Mouse (Mus musculus): ENCODE measurements around the gene Mtf1. TPM values are rescaled to one million over a fixed set of nuclear protein-coding genes. Genes with fewer than 3 reads are reported as not detected.

Gene Mtf1
- total RNA-seq, 1 experiment from 2014 or later = 35.9 TPM

DNA sequence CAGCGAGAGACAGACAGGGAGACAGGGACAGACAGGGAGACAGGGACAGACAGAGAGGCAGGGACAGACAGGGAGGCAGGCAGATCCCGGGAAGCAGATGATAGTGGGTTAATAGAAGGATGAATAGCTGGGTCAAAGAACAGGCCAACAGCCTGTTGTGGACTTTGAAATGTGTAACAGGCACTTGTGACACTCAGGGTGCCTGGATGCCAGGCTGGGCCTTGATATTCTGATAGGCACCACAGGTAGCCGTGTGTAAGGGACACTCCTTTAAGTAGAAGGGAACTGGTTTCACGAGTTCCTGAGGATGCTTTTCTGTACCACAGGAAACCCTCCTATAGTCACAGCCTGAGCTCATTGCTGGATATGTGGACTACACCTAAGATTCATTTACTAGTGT, 11.9 kb upstream of the Mtf1 start:
- no peak for ATAC-seq (replicated peaks in 1 of 2; ENCODE audit: insufficient read depth in 1 of 2, low FRiP score in 2 of 2, low TSS enrichment in 1 of 2, low read depth in 1 of 2, poor library complexity in 2 of 2, severe bottlenecking in 2 of 2)

DNA sequence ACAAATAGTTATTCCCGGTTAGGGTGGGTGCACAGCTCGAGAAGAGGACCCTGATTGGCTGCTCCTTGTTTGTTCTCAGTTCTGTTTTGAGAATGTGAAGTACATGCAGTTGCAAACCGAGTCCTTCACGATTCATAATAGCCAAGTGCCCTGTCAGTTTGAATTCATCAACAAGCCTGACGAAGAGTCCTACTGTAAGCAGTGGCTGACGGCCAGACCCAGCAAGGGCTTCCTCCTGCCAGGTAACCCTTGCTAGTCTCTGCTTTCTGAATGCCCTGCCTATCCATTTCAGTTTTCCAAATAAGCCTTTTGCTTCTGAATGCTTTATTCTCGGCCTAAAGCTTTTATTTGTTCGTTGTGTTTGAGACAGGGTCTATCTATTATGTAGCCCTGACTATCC, 9.8 kb upstream of the Mtf1 start:
- no peak for ATAC-seq (replicated peaks in 1 of 2; ENCODE audit: insufficient read depth in 1 of 2, low FRiP score in 2 of 2, low TSS enrichment in 1 of 2, low read depth in 1 of 2, poor library complexity in 2 of 2, severe bottlenecking in 2 of 2)

DNA sequence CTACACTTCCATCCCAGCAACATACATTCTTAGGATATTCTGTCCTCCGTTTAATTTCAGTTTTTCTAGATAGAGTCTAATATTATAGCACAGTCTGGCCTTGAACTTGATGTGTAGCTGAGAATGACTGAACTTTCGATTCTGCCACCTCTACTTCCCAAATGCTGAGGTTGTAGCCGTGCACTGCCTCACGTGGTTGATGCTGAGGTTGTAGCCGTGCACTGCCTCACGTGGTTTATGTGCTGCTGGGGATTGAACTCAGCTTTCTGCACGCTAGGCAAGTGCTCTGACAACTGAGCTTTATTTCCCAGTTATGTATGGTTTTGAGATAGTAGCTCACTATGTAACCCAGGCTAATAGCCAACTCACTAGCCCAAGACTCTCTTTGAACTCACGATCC, 5.8 kb upstream of the Mtf1 start:
- no peak for ATAC-seq (replicated peaks in 1 of 2; ENCODE audit: insufficient read depth in 1 of 2, low FRiP score in 2 of 2, low TSS enrichment in 1 of 2, low read depth in 1 of 2, poor library complexity in 2 of 2, severe bottlenecking in 2 of 2)

GRCm38 (mm10) chr4:124796913-124797312, 5.0 kb upstream of the Mtf1 start:
- ATAC-seq (replicated peaks in 1 of 2; ENCODE audit: insufficient read depth in 1 of 2, low FRiP score in 2 of 2, low TSS enrichment in 1 of 2, low read depth in 1 of 2, poor library complexity in 2 of 2, severe bottlenecking in 2 of 2) = no peak

DNA sequence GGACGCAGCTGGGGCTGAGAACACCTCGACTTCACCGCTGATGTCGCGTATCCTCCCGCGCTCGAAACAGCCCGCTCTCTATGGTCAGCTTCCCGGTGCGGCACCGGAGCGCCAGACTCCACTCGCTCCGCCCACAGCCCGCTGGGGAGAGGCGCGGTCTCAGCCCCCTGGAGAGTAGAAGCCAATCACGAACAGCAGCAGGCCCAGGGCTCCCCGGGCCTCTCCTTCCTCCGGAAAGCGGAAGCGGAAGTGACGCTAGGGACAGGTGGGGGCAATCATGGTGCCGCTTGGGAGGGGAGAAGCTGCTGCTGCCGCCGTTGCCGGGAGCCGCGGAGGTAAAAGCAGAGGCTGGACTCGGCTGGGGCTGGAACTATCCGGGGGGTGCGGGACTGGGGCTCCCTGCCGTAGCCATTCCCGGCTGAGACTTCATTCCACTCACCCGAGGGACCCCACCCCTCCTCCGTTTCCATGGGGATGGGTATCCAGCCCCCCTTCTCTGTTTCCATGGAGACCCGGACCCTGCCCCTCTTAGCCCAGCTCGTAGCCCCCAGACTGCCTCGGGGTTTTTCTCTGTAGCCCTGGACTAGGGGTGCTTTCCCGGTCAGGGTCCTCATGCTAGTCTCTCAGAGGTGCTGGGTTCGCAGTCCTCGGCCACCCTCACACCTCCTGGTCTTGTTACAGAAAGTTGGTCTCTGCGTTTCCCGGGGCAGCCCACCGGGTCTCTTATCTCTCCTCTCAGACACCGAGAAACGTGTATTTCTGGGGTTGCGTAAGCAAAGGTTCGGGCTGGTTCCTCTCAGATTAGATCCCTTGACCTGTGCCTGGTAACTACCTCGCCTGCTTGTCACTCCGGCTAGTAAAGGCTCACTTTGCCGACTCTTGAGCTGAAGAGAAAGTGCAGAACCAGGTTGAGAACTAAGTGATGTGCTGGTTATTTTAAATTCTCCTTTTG, 681 bp downstream of the Mtf1 start:
- peak; percentile 96 to 97 for ATAC-seq (replicated peaks in 1 of 2; ENCODE audit: insufficient read depth in 1 of 2, low FRiP score in 2 of 2, low TSS enrichment in 1 of 2, low read depth in 1 of 2, poor library complexity in 2 of 2, severe bottlenecking in 2 of 2)

- ATAC-seq (replicated peaks in 1 of 2; ENCODE audit: insufficient read depth in 1 of 2, low FRiP score in 2 of 2, low TSS enrichment in 1 of 2, low read depth in 1 of 2, poor library complexity in 2 of 2, severe bottlenecking in 2 of 2) = no peak
Measured at GRCm38 (mm10) chr4:124803406-124803805, 1.5 kb downstream of the Mtf1 start.

- ATAC-seq (replicated peaks in 1 of 2; ENCODE audit: insufficient read depth in 1 of 2, low FRiP score in 2 of 2, low TSS enrichment in 1 of 2, low read depth in 1 of 2, poor library complexity in 2 of 2, severe bottlenecking in 2 of 2) = no peak
Measured at GRCm38 (mm10) chr4:124808511-124808910, 6.6 kb downstream of the Mtf1 start.

- ATAC-seq (replicated peaks in 1 of 2; ENCODE audit: insufficient read depth in 1 of 2, low FRiP score in 2 of 2, low TSS enrichment in 1 of 2, low read depth in 1 of 2, poor library complexity in 2 of 2, severe bottlenecking in 2 of 2) = no peak
Measured at GRCm38 (mm10) chr4:124809136-124809883, 7.4 kb downstream of the Mtf1 start.

- ATAC-seq (replicated peaks in 1 of 2; ENCODE audit: insufficient read depth in 1 of 2, low FRiP score in 2 of 2, low TSS enrichment in 1 of 2, low read depth in 1 of 2, poor library complexity in 2 of 2, severe bottlenecking in 2 of 2) = no peak
Measured at GRCm38 (mm10) chr4:124810056-124810455, 8.2 kb downstream of the Mtf1 start.

GRCm38 (mm10) chr4:124811347-124811975, 9.6 kb downstream of the Mtf1 start:
- no peak for ATAC-seq (replicated peaks in 1 of 2; ENCODE audit: insufficient read depth in 1 of 2, low FRiP score in 2 of 2, low TSS enrichment in 1 of 2, low read depth in 1 of 2, poor library complexity in 2 of 2, severe bottlenecking in 2 of 2)

DNA sequence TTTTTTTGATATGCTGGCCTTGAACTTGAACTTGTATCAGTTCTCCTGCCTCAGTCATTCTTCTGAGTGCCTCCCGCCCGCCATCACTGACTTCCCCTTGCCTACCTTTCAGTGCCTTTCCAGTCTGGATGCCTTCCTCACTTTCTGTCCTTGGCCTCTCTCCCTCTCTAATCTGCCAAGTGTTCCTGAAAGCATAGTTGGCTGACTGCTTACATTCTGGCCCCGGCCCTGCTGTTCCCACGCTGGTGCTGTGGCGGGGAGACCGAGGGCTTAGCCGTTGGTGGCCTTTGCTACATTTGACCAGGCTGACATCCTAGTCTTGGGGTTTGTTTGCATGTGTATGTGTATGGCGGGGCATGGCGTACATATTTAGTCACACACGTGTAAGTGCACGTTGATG, 14.0 kb downstream of the Mtf1 start:
- no peak for ATAC-seq (replicated peaks in 1 of 2; ENCODE audit: insufficient read depth in 1 of 2, low FRiP score in 2 of 2, low TSS enrichment in 1 of 2, low read depth in 1 of 2, poor library complexity in 2 of 2, severe bottlenecking in 2 of 2)

GRCm38 (mm10) chr4:124817803-124818202, 15.9 kb downstream of the Mtf1 start:
- ATAC-seq (replicated peaks in 1 of 2; ENCODE audit: insufficient read depth in 1 of 2, low FRiP score in 2 of 2, low TSS enrichment in 1 of 2, low read depth in 1 of 2, poor library complexity in 2 of 2, severe bottlenecking in 2 of 2) = peak; percentile 50 to 56; a peak in 2 of 4 replicates

DNA sequence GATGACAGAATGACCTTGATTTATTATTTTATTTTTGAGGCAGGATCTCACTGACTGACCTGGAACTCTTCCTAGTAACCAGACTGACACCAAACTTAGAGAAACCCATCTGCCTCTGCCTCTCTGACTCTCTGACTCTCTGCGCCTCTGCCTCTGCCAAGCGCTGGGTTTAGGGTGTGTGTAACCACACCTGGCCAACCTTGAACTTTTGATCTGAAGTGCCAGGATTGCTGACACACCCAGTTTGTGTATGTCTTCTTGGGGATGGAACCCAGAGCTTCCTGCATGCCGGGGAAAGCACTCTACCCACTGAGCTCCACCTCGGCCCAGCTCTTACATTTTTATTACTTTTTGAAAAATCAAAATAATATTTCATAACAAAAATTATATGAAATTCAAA, 16.9 kb downstream of the Mtf1 start:
- no peak for ATAC-seq (replicated peaks in 1 of 2; ENCODE audit: insufficient read depth in 1 of 2, low FRiP score in 2 of 2, low TSS enrichment in 1 of 2, low read depth in 1 of 2, poor library complexity in 2 of 2, severe bottlenecking in 2 of 2)

- no peak for ATAC-seq (replicated peaks in 1 of 2; ENCODE audit: insufficient read depth in 1 of 2, low FRiP score in 2 of 2, low TSS enrichment in 1 of 2, low read depth in 1 of 2, poor library complexity in 2 of 2, severe bottlenecking in 2 of 2)
Measured at GRCm38 (mm10) chr4:124824967-124825366, 23.1 kb downstream of the Mtf1 start.

GRCm38 (mm10) chr4:124825371-124825965, 23.6 kb downstream of the Mtf1 start:
- no peak for ATAC-seq (replicated peaks in 1 of 2; ENCODE audit: insufficient read depth in 1 of 2, low FRiP score in 2 of 2, low TSS enrichment in 1 of 2, low read depth in 1 of 2, poor library complexity in 2 of 2, severe bottlenecking in 2 of 2)

- no peak for ATAC-seq (replicated peaks in 1 of 2; ENCODE audit: insufficient read depth in 1 of 2, low FRiP score in 2 of 2, low TSS enrichment in 1 of 2, low read depth in 1 of 2, poor library complexity in 2 of 2, severe bottlenecking in 2 of 2)
Measured at GRCm38 (mm10) chr4:124829671-124830070, 27.8 kb downstream of the Mtf1 start.

GRCm38 (mm10) chr4:124832796-124833195, 30.9 kb downstream of the Mtf1 start:
- ATAC-seq (replicated peaks in 1 of 2; ENCODE audit: insufficient read depth in 1 of 2, low FRiP score in 2 of 2, low TSS enrichment in 1 of 2, low read depth in 1 of 2, poor library complexity in 2 of 2, severe bottlenecking in 2 of 2) = no peak

Measured in hematopoietic stem cell, adult 5-6 weeks (primary cell).